Mouse (Mus musculus): Measurements from ENCODE around the gene Ston2.

DNA sequence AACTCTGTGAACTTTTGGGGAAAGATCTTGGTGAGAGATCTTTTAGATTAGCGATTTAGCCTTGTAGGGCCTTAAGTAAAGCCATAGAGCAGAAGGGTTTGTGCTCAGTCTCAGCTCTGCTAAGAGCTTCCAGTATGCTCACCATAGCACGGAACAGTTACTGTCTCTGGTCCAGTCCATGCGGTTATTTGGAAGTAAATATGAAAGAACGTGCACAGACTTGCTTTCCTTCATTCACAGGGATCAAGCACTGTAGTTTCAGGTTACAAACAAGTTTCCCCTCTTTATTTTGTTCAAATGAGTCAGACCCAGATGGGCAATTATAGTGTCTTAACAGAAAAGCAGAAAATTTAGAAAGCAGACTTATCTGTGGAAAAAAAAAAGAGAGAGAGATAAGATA is 125.3 kb downstream of the Ston2 start:
- TF ChIP-seq CTCF (IDR thresholded peaks at IDR 0.05; ENCODE audit: control insufficient read depth, insufficient read depth, low read length): no peak
- TF ChIP-seq POLR2A (IDR thresholded peaks at IDR 0.05; ENCODE audit: borderline replicate concordance, control insufficient read depth, low read depth, low read length): no peak

All from bone marrow, adult 2 months (tissue).